Mouse (Mus musculus): ENCODE data around the gene Tbc1d1. TPM values are rescaled to one million over a fixed set of nuclear protein-coding genes. Genes with fewer than 3 reads are reported as not detected.
A peak's percentile ranks its signal among the peaks of the same experiment; 100 is the strongest.

Gene Tbc1d1
- polyA plus RNA-seq, 2 experiments: 4.8 to 5.6 TPM

GRCm38 (mm10) chr5:64241867-64242266 lies 85.8 kb downstream of the Tbc1d1 start:
- Histone ChIP-seq H3K4me2 (ENCODE audit: low read depth) (no peak overlapping the region), H3K36me3 (replicated peaks; ENCODE audit: control insufficient read depth, insufficient read depth, low read depth) (no peaks in the 10 kb centered on the region), H3K9me3 (ENCODE audit: control insufficient read depth, low read length) (no peaks in the 10 kb centered on the region), H3K9ac (replicated peaks) (no peak overlapping the region), H3K27me3 (ENCODE audit: control insufficient read depth, insufficient read depth, low read length) (no peaks in the 10 kb centered on the region), H3K4me1 (replicated peaks; ENCODE audit: control insufficient read depth in 2 of 2, insufficient read depth in 2 of 2, low read length in 1 of 2) (peaks cover 14 to 43% of the 10 kb centered on the region in 2 experiments), H3K4me3 (ENCODE audit: insufficient read depth in 1 of 2, low read depth in 2 of 2, low read length in 2 of 2) (no peak overlapping the region), H3K27ac (no peak overlapping the region)
- WGBS (ENCODE audit: insufficient replicate concordance): 78% methylated on average over 8 of the region's 8 CpGs
- ATAC-seq (ENCODE audit: insufficient read depth) (no peak), DNase-seq (ENCODE audit: low read depth in 3 of 3, low spot score in 3 of 3) (no peak)
- no peak for TF ChIP-seq EP300 (IDR thresholded peaks at IDR 0.05; ENCODE audit: low read depth)
- no peak for TF ChIP-seq CTCF (IDR thresholded peaks at IDR 0.05; ENCODE audit: low read depth)

- Histone ChIP-seq H3K27me3 (ENCODE audit: control insufficient read depth, insufficient read depth, low read length) (no peaks in the 10 kb centered on the region), H3K9me3 (ENCODE audit: control insufficient read depth, low read length) (no peaks in the 10 kb centered on the region), H3K9ac (replicated peaks) (no peak overlapping the region), H3K27ac (no peak overlapping the region), H3K4me1 (replicated peaks; ENCODE audit: control insufficient read depth in 2 of 2, insufficient read depth in 2 of 2, low read length in 1 of 2) (peaks cover 14 to 40% of the 10 kb centered on the region in 2 experiments), H3K4me2 (ENCODE audit: low read depth) (no peak overlapping the region), H3K4me3 (ENCODE audit: insufficient read depth in 1 of 2, low read depth in 2 of 2, low read length in 2 of 2) (no peak overlapping the region), H3K36me3 (replicated peaks; ENCODE audit: control insufficient read depth, insufficient read depth, low read depth) (no peaks in the 10 kb centered on the region)
- no peak for TF ChIP-seq EP300 (IDR thresholded peaks at IDR 0.05; ENCODE audit: low read depth)
- TF ChIP-seq CTCF (IDR thresholded peaks at IDR 0.05; ENCODE audit: low read depth): peak; percentile 21; the same call in 1 of the 2 replicates
- DNase-seq (ENCODE audit: low read depth in 3 of 3, low spot score in 3 of 3): no peak
- ATAC-seq (ENCODE audit: insufficient read depth): peak; percentile 37; the same call in 1 of the 2 replicates
- 28% methylated on average over 9 of the region's 9 CpGs for WGBS (ENCODE audit: insufficient replicate concordance)
These were observed 86.8 kb downstream of the Tbc1d1 start for GRCm38 (mm10) chr5:64242795-64243455.

GRCm38 (mm10) chr5:64243666-64244065 lies 87.6 kb downstream of the Tbc1d1 start:
- Histone ChIP-seq H3K4me1 (replicated peaks; ENCODE audit: control insufficient read depth in 2 of 2, insufficient read depth in 2 of 2, low read length in 1 of 2) (peaks cover 14 to 37% of the 10 kb centered on the region in 2 experiments), H3K27ac (no peak overlapping the region)
- ATAC-seq (ENCODE audit: insufficient read depth): no peak

GRCm38 (mm10) chr5:64244283-64244682 lies 88.2 kb downstream of the Tbc1d1 start:
- Histone ChIP-seq H3K27ac (no peak overlapping the region), H3K4me1 (replicated peaks; ENCODE audit: control insufficient read depth in 2 of 2, insufficient read depth in 2 of 2, low read length in 1 of 2) (peaks cover 14 to 35% of the 10 kb centered on the region in 2 experiments), H3K27me3 (ENCODE audit: control insufficient read depth, insufficient read depth, low read length) (no peaks in the 10 kb centered on the region), H3K9me3 (ENCODE audit: control insufficient read depth, low read length) (no peaks in the 10 kb centered on the region), H3K4me2 (ENCODE audit: low read depth) (no peak overlapping the region), H3K4me3 (ENCODE audit: insufficient read depth in 1 of 2, low read depth in 2 of 2, low read length in 2 of 2) (no peak overlapping the region), H3K9ac (replicated peaks) (no peak overlapping the region), H3K36me3 (replicated peaks; ENCODE audit: control insufficient read depth, insufficient read depth, low read depth) (no peaks in the 10 kb centered on the region)
- ATAC-seq (ENCODE audit: insufficient read depth): no peak
- TF ChIP-seq EP300 (IDR thresholded peaks at IDR 0.05; ENCODE audit: low read depth) (no peak), CTCF (IDR thresholded peaks at IDR 0.05; ENCODE audit: low read depth) (no peak)
- DNase-seq (ENCODE audit: low read depth in 3 of 3, low spot score in 3 of 3): no peak
- 18% methylated on average over 3 of the region's 3 CpGs for WGBS (ENCODE audit: insufficient replicate concordance)

More at GRCm38 (mm10) chr5:64243666-64244065, 87.6 kb downstream of the Tbc1d1 start:
- Histone ChIP-seq H3K36me3 (replicated peaks; ENCODE audit: control insufficient read depth, insufficient read depth, low read depth) (no peaks in the 10 kb centered on the region), H3K4me2 (ENCODE audit: low read depth) (no peak overlapping the region), H3K27me3 (ENCODE audit: control insufficient read depth, insufficient read depth, low read length) (no peaks in the 10 kb centered on the region), H3K9ac (replicated peaks) (no peak overlapping the region), H3K9me3 (ENCODE audit: control insufficient read depth, low read length) (no peaks in the 10 kb centered on the region), H3K4me3 (ENCODE audit: insufficient read depth in 1 of 2, low read depth in 2 of 2, low read length in 2 of 2) (no peak overlapping the region)
- TF ChIP-seq CTCF (IDR thresholded peaks at IDR 0.05; ENCODE audit: low read depth) (no peak), EP300 (IDR thresholded peaks at IDR 0.05; ENCODE audit: low read depth) (no peak)
- no peak for DNase-seq (ENCODE audit: low read depth in 3 of 3, low spot score in 3 of 3)
- 43% methylated on average over 6 of the region's 6 CpGs for WGBS (ENCODE audit: insufficient replicate concordance)

- no peak for DNase-seq (ENCODE audit: low read depth in 3 of 3, low spot score in 3 of 3)
These were observed 88.6 kb downstream of the Tbc1d1 start for GRCm38 (mm10) chr5:64244745-64245144.

More at GRCm38 (mm10) chr5:64244745-64245144, 88.6 kb downstream of the Tbc1d1 start:
- TF ChIP-seq CTCF (IDR thresholded peaks at IDR 0.05; ENCODE audit: low read depth): no peak
- no peak for TF ChIP-seq EP300 (IDR thresholded peaks at IDR 0.05; ENCODE audit: low read depth)
- Histone ChIP-seq H3K9ac (replicated peaks) (no peak overlapping the region), H3K27ac (no peak overlapping the region), H3K9me3 (ENCODE audit: control insufficient read depth, low read length) (no peaks in the 10 kb centered on the region), H3K27me3 (ENCODE audit: control insufficient read depth, insufficient read depth, low read length) (no peaks in the 10 kb centered on the region), H3K4me3 (ENCODE audit: insufficient read depth in 1 of 2, low read depth in 2 of 2, low read length in 2 of 2) (no peak overlapping the region), H3K36me3 (replicated peaks; ENCODE audit: control insufficient read depth, insufficient read depth, low read depth) (no peaks in the 10 kb centered on the region), H3K4me2 (ENCODE audit: low read depth) (no peak overlapping the region), H3K4me1 (replicated peaks; ENCODE audit: control insufficient read depth in 2 of 2, insufficient read depth in 2 of 2, low read length in 1 of 2) (peaks cover 14 to 35% of the 10 kb centered on the region in 2 experiments)
- 62% methylated on average over 5 of the region's 5 CpGs for WGBS (ENCODE audit: insufficient replicate concordance)
- ATAC-seq (ENCODE audit: insufficient read depth): no peak
